Mouse (Mus musculus): ENCODE measurements around the gene Psma3. TPM values are rescaled to one million over a fixed set of nuclear protein-coding genes. Genes with fewer than 3 reads are reported as not detected.

Psma3 gene
- polyA plus RNA-seq (2015; fragmentation: Nextera tagmentation; extraction: Ambion mirVana): 550 and 556 TPM in 2 replicates

- under 1% methylated on average over 71 of the region's 71 CpGs for WGBS
- Histone ChIP-seq H3K9me3 (no peaks in the 10 kb centered on the region), H3K4me3 (peak within 1 kb of the TSS; percentile 100), H3K27me3 (no peaks in the 10 kb centered on the region), H3K9ac (replicated peaks) (peak within 1 kb of the TSS; percentile 99), H3K27ac (replicated peaks) (peak within 1 kb of the TSS; percentile 97), H3K4me2 (replicated peaks) (peak within 1 kb of the TSS; percentile 70), H3K4me1 (peaks cover 15% of the 10 kb centered on the region), H3K36me3 (peaks cover 3% of the 10 kb centered on the region; the same call in 1 of the 2 replicates)
- ATAC-seq (replicated peaks): peak; percentile 99
These were observed at the start of gene Psma3 for GRCm38 (mm10) chr12:70974441-70975266. Psma3 (plus strand) TSS chr12:70974621.

GRCm38 (mm10) chr12:70929781-70930180 lies 44.6 kb upstream of the Psma3 start:
- no peaks in the 10 kb centered on the region for H3K27me3 ChIP-seq
- H3K36me3 ChIP-seq: no peaks in the 10 kb centered on the region
- no peak overlapping the region for H3K4me3 ChIP-seq
- no peak overlapping the region for H3K4me2 ChIP-seq (replicated peaks)
- 92% methylated on average over 4 of the region's 4 CpGs for WGBS
- H3K27ac ChIP-seq (replicated peaks): no peak overlapping the region
- H3K4me1 ChIP-seq: no peaks in the 10 kb centered on the region
- no peaks in the 10 kb centered on the region for H3K9me3 ChIP-seq
- no peak overlapping the region for H3K9ac ChIP-seq (replicated peaks)
- ATAC-seq (replicated peaks): no peak

GRCm38 (mm10) chr12:70937150-70937549 lies 37.3 kb upstream of the Psma3 start:
- Histone ChIP-seq H3K9ac (replicated peaks) (peak overlapping the region; percentile 94), H3K4me3 (peak overlapping the region; percentile 78), H3K27ac (replicated peaks) (peak overlapping the region; percentile 90), H3K36me3 (peaks cover 7% of the 10 kb centered on the region), H3K4me2 (replicated peaks) (peak overlapping the region; percentile 62), H3K27me3 (no peaks in the 10 kb centered on the region), H3K9me3 (no peaks in the 10 kb centered on the region), H3K4me1 (peaks cover 12% of the 10 kb centered on the region)
- WGBS: 18% methylated on average over 7 of the region's 12 CpGs
- ATAC-seq (replicated peaks): no peak; the same call in none of the 2 replicates

GRCm38 (mm10) chr12:70937571-70938384 lies 36.6 kb upstream of the Psma3 start, which contains the start of gene Actr10:
Actr10 (plus strand) TSS chr12:70937857.
- H3K4me2 ChIP-seq (replicated peaks): peak within 1 kb of the TSS; percentile 62
- H3K4me1 ChIP-seq: peaks cover 12% of the 10 kb centered on the region
- peaks cover 13% of the 10 kb centered on the region for H3K36me3 ChIP-seq
- peak within 1 kb of the TSS; percentile 78 for H3K4me3 ChIP-seq
- ATAC-seq (replicated peaks): peak; percentile 98
- H3K27me3 ChIP-seq: no peaks in the 10 kb centered on the region
- peak within 1 kb of the TSS; percentile 90 for H3K27ac ChIP-seq (replicated peaks)
- H3K9ac ChIP-seq (replicated peaks): peak within 1 kb of the TSS; percentile 94
- H3K9me3 ChIP-seq: no peaks in the 10 kb centered on the region
- under 1% methylated on average over 59 of the region's 59 CpGs for WGBS

- Histone ChIP-seq H3K27ac (replicated peaks) (no peak overlapping the region), H3K4me3 (no peak overlapping the region), H3K4me1 (peaks cover 12% of the 10 kb centered on the region), H3K27me3 (no peaks in the 10 kb centered on the region), H3K9ac (replicated peaks) (no peak overlapping the region), H3K36me3 (peaks cover 32% of the 10 kb centered on the region), H3K4me2 (replicated peaks) (no peak overlapping the region), H3K9me3 (no peaks in the 10 kb centered on the region)
- 98% methylated on average over 7 of the region's 7 CpGs for WGBS
- no peak for ATAC-seq (replicated peaks)
These were observed 33.6 kb upstream of the Psma3 start for GRCm38 (mm10) chr12:70940806-70941205.

GRCm38 (mm10) chr12:70944181-70944580 lies 30.2 kb upstream of the Psma3 start:
- no peak for ATAC-seq (replicated peaks)
- Histone ChIP-seq H3K27me3 (no peaks in the 10 kb centered on the region), H3K36me3 (peaks cover 56% of the 10 kb centered on the region), H3K4me3 (no peak overlapping the region), H3K9me3 (no peaks in the 10 kb centered on the region), H3K4me1 (peaks cover 5% of the 10 kb centered on the region; the same call in 1 of the 2 replicates), H3K9ac (replicated peaks) (no peak overlapping the region), H3K27ac (replicated peaks) (no peak overlapping the region), H3K4me2 (replicated peaks) (no peak overlapping the region)
- 98% methylated on average over 5 of the region's 5 CpGs for WGBS

GRCm38 (mm10) chr12:70946585-70947256 lies 27.7 kb upstream of the Psma3 start:
- WGBS: 95% methylated on average over 10 of the region's 10 CpGs
- Histone ChIP-seq H3K4me1 (no peaks in the 10 kb centered on the region), H3K9ac (replicated peaks) (no peak overlapping the region), H3K4me2 (replicated peaks) (no peak overlapping the region), H3K36me3 (peaks cover 66% of the 10 kb centered on the region), H3K27ac (replicated peaks) (no peak overlapping the region), H3K9me3 (no peaks in the 10 kb centered on the region), H3K27me3 (no peaks in the 10 kb centered on the region), H3K4me3 (no peak overlapping the region)
- no peak for ATAC-seq (replicated peaks)

- ATAC-seq (replicated peaks): no peak
- no peaks in the 10 kb centered on the region for H3K27me3 ChIP-seq
- WGBS: 90% methylated on average over 4 of the region's 4 CpGs
- no peak overlapping the region for H3K4me3 ChIP-seq
- no peak overlapping the region for H3K4me2 ChIP-seq (replicated peaks)
- H3K4me1 ChIP-seq: no peaks in the 10 kb centered on the region
- peaks cover 82% of the 10 kb centered on the region for H3K36me3 ChIP-seq
- H3K9me3 ChIP-seq: no peaks in the 10 kb centered on the region
- no peak overlapping the region for H3K27ac ChIP-seq (replicated peaks)
- no peak overlapping the region for H3K9ac ChIP-seq (replicated peaks)
These were observed 15.8 kb upstream of the Psma3 start for GRCm38 (mm10) chr12:70958640-70959039.

DNA sequence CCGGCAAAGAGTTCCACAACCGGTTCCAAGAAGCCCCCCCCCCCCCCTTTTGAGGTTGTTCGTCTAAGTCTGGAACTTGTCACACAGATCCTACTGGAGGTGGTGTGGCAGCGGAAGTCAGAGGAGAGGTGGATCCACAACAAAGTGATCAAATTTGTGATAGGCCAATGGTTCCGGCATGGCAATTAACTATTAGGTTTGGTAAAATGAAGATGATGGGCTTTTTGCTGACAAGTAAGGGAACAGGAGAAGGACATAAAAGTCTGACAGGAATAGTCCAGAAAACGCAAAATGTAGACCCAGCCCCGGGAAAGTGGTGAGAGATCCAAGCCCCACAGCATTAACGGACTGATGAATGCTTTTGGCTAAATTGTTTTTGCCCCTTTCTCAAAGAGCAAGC lies 6.8 kb upstream of the Psma3 start:
- ATAC-seq (replicated peaks): no peak
- Histone ChIP-seq H3K4me3 (peak overlapping the region; percentile 51), H3K9ac (replicated peaks) (peak overlapping the region; percentile 52), H3K4me2 (replicated peaks) (peak overlapping the region; percentile 54), H3K27ac (replicated peaks) (peak overlapping the region; percentile 90), H3K4me1 (peaks cover 7% of the 10 kb centered on the region; the same call in 1 of the 2 replicates), H3K36me3 (peaks cover 14% of the 10 kb centered on the region), H3K27me3 (no peaks in the 10 kb centered on the region), H3K9me3 (no peaks in the 10 kb centered on the region)
- WGBS: 44% methylated on average over 8 of the region's 8 CpGs

DNA sequence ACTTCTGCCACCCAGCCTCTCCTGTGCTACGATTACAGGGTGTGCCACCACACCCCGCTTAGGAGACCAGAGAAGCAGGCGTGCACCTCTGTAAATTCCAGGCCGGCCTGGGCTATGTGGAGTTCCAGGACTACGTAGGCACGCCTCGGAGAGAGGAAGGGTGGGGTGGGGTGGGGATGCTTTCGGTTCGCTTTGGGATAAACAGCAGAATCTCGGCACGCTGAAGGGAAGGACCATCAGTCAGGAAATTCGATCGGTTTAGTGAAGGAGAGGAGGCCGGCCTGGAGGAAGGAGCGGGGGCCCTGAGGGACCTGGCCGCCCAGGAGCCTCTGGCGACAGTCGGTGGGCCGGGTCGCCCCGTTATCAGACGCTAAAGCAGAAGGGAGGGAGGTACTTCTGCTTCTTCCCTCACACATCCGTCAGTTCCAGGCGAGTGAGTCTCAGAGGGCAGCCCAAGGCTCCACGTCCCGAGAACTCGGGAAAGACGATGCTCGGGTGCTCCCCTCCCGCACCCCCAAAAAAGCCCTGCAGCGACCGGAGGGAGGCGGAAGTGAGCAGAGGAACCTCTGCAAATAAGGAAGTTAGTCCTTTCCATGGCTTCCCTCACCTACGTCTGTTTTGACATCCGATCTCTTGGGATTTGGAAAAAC lies 6.2 kb upstream of the Psma3 start:
- under 1% methylated on average over 35 of the region's 35 CpGs for WGBS

DNA sequence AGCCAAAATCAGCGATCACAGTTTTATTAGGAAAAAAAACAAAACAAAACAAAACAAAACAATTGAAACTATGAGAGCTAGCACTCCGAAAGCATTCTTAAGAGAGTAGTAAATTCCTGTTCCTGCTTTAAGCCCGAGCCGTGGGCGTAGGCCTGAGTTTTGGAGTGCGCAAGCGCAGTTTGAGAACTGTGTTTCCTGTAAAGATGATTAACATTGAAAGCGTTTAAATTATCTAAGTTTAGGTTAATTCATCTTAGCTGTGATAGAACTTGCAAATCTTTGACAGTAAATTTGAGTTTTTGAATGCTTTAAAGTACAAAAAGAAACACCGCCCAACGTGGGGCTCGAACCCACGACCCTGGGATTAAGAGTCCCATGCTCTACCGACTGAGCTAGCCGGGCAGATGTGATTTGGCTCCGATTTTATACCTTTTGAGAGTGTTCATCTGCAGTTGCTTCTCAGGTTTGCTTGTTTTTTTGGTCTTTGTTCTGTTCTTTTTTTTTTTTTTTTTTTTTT lies 5.6 kb upstream of the Psma3 start:
- Histone ChIP-seq H3K4me1 (peaks cover 7% of the 10 kb centered on the region; the same call in 1 of the 2 replicates), H3K27ac (replicated peaks) (peak overlapping the region; percentile 90), H3K4me2 (replicated peaks) (peak overlapping the region; percentile 54), H3K36me3 (peaks cover 3% of the 10 kb centered on the region; the same call in 1 of the 2 replicates), H3K27me3 (no peaks in the 10 kb centered on the region), H3K9me3 (no peaks in the 10 kb centered on the region), H3K9ac (replicated peaks) (peak overlapping the region; percentile 52), H3K4me3 (peak overlapping the region; percentile 51)
- WGBS: 1% methylated on average over 15 of the region's 15 CpGs
- ATAC-seq (replicated peaks): peak; percentile 65

More for the DNA sequence above, 6.2 kb upstream of the Psma3 start:
- Histone ChIP-seq H3K4me3 (peak overlapping the region; percentile 51), H3K27ac (replicated peaks) (peak overlapping the region; percentile 90), H3K36me3 (peaks cover 9% of the 10 kb centered on the region), H3K9me3 (no peaks in the 10 kb centered on the region), H3K4me1 (peaks cover 7% of the 10 kb centered on the region; the same call in 1 of the 2 replicates), H3K27me3 (no peaks in the 10 kb centered on the region), H3K9ac (replicated peaks) (peak overlapping the region; percentile 52), H3K4me2 (replicated peaks) (peak overlapping the region; percentile 54)
- peak; percentile 84 for ATAC-seq (replicated peaks)

Measured in forebrain, embryonic 15.5 days (tissue).